Mouse (Mus musculus) lung, adult 2 months (tissue): Measurements from ENCODE around the gene Rap1b.

Source experiments
- CTCF ChIP-seq: fragments of 200-500 bp; IDR thresholded peaks from 2 replicates; pipeline ENCODE4 v1.5.1; 2011; ENCODE audit warnings: mild to moderate bottlenecking, low read length, control low read depth; ENCODE audit not compliant: insufficient read depth
- POLR2A ChIP-seq: fragments of 200-500 bp; IDR thresholded peaks from 2 replicates; pipeline ENCODE4 v1.6.1; 2011; ENCODE audit warnings: low read depth, mild to moderate bottlenecking, control low read depth, low read length, borderline replicate concordance; ENCODE audit errors: extremely low read depth

GRCm38 (mm10) chr10:117859800-117860199, 14.0 kb upstream of the Rap1b start:
- TF ChIP-seq POLR2A (no peak), CTCF (no peak)
